Comparison of ENCODE assay signal across 10 mouse cellular contexts in genomic region chr11:119285791-119286527, GRCm38 (mm10). TPM values are rescaled to one million over a fixed set of nuclear protein-coding genes. Genes with fewer than 3 reads are reported as not detected.
DNase-seq lines count a peak whose midpoint lies in the region; ATAC-seq and TF ChIP-seq lines count a peak whose summit lies in the region.
"Had no signal": no experiment of that assay in that cellular context is flagged by ENCODE, and none has a peak within 500 bp of the region (broad histone marks: within the 10 kb centered on the region; RNA-seq: fewer than 3 reads in every experiment).

No protein-coding gene starts in this region.

- no peak overlapping the region; the same call in 1 of the 2 replicates for H3K9ac ChIP-seq in lung, embryonic 16.5 days (ENCODE audit: low read length)
- H3K9ac ChIP-seq: forebrain, embryonic 12.5 days had no signal

- TF ChIP-seq POLR2A in cerebellum, adult 2 months (IDR thresholded peaks at IDR 0.05; ENCODE audit: borderline replicate concordance, insufficient read depth, low read length): no peak

- no peak overlapping the region for H3K4me2 ChIP-seq in lung, embryonic 16.5 days (ENCODE audit: low read depth, low read length)
- H3K4me2 ChIP-seq: forebrain, embryonic 12.5 days had no signal

- WGBS in cerebellum, adult 2 months: 42% methylated on average over 9 of the region's 9 CpGs
- 43% methylated on average over 9 of the region's 9 CpGs for WGBS in lung, embryonic 16.5 days

- no peak overlapping the region for H3K4me3 ChIP-seq in cerebellum, adult 2 months (replicated peaks; ENCODE audit: insufficient read depth, low read depth, low read length)
- no peak overlapping the region for H3K4me3 ChIP-seq in lung, embryonic 16.5 days (ENCODE audit: low read length)
- H3K4me3 ChIP-seq: forebrain, embryonic 12.5 days had no signal

- no peaks in the 10 kb centered on the region for H3K9me3 ChIP-seq in lung, embryonic 16.5 days (ENCODE audit: control insufficient read depth, low read length)
- H3K9me3 ChIP-seq: forebrain, embryonic 12.5 days had no signal

- intact Hi-C loops in left cerebral cortex, postnatal 36 days (cut with DNase I): no loop called here

- no peaks in the 10 kb centered on the region for H3K27me3 ChIP-seq in cerebellum, adult 2 months (ENCODE audit: control insufficient read depth, insufficient read depth, low read length)
- H3K27me3 ChIP-seq in lung, embryonic 16.5 days (ENCODE audit: control insufficient read depth, insufficient read depth, low read depth, low read length): no peaks in the 10 kb centered on the region
- H3K27me3 ChIP-seq: forebrain, embryonic 12.5 days had no signal

- peak; percentile 50 for DNase-seq in cerebellum, adult 2 months
- DNase-seq in cerebellum, adult 8-10 months: no peak
- peak; percentile 45 for DNase-seq in kidney, adult 11 months
- DNase-seq in kidney, adult 9 months: no peak
- no peak for DNase-seq in left cerebral cortex, postnatal 36 days (ENCODE audit: low spot score in 2 of 2)
- DNase-seq in urinary bladder, postnatal 4 days (ENCODE audit: low spot score in 2 of 2): no peak

- no peak for TF ChIP-seq CTCF in cerebellum, adult 2 months (IDR thresholded peaks at IDR 0.05; ENCODE audit: borderline replicate concordance, insufficient read depth, low read depth, low read length)

- no peak overlapping the region for H3K27ac ChIP-seq in cerebellum, adult 2 months (ENCODE audit: insufficient read depth, low read length)
- H3K27ac ChIP-seq in lung, embryonic 16.5 days (ENCODE audit: low read length): peak overlapping the region; percentile 29; the same call in 1 of the 2 replicates
- H3K27ac ChIP-seq: forebrain, embryonic 12.5 days had no signal

- peaks cover 38% of the 10 kb centered on the region for H3K36me3 ChIP-seq in lung, embryonic 16.5 days (ENCODE audit: control insufficient read depth, insufficient read depth, low read length)

- ATAC-seq in granulocyte monocyte progenitor cell, adult 5-6 weeks (replicated peaks; ENCODE audit: poor library complexity, severe bottlenecking): 0 out of 2 replicates have a peak, but pooled peaks have one; percentile 10
- peak; percentile 79 for ATAC-seq in lung, embryonic 16.5 days (ENCODE audit: low read depth)
- ATAC-seq: CD4-positive, CD25-positive, alpha-beta regulatory T cell, adult 4 months had no signal

- H3K4me1 ChIP-seq in cerebellum, adult 2 months (ENCODE audit: control insufficient read depth, insufficient read depth, low read length): peaks cover 3% of the 10 kb centered on the region; the same call in 1 of the 2 replicates
- peaks cover 8% of the 10 kb centered on the region for H3K4me1 ChIP-seq in lung, embryonic 16.5 days (replicated peaks; ENCODE audit: control insufficient read depth, insufficient read depth, low read length)
- H3K4me1 ChIP-seq: forebrain, embryonic 12.5 days had no signal

RNA-seq across cellular contexts. Expression of gene Eif4a3, which starts 13.9 kb away (rescaled TPM):
- 120 and 133 TPM in 2 replicates for polyA plus RNA-seq in cerebellum, adult 2 months (2012; rRNA removed)
- 280 and 311 TPM in 2 replicates for total RNA-seq in granulocyte monocyte progenitor cell, adult 5-6 weeks (2014; fragmentation: Nextera tagmentation)
- 188 and 228 TPM in 2 replicates for total RNA-seq in granulocyte monocyte progenitor cell, adult 5-6 weeks (2017)
- 330 and 339 TPM in 2 replicates for polyA plus RNA-seq in lung, embryonic 16.5 days (2015; fragmentation: Nextera tagmentation; extraction: Ambion mirVana)
- total RNA-seq in left cerebral cortex, postnatal 36 days (2021): 10 to 100 TPM; 74.7 to 78.6 TPM

RNA-seq across cellular contexts. Expression of gene Gaa, which starts 18.3 kb away (rescaled TPM):
- polyA plus RNA-seq in cerebellum, adult 2 months (2012; rRNA removed): 233 and 246 TPM in 2 replicates
- total RNA-seq in granulocyte monocyte progenitor cell, adult 5-6 weeks (2014; fragmentation: Nextera tagmentation): 35.8 and 47.2 TPM in 2 replicates
- 27.4 and 31.6 TPM in 2 replicates for total RNA-seq in granulocyte monocyte progenitor cell, adult 5-6 weeks (2017)
- polyA plus RNA-seq in lung, embryonic 16.5 days (2015; fragmentation: Nextera tagmentation; extraction: Ambion mirVana): 77.7 and 78.1 TPM in 2 replicates
- 100 to 1,000 TPM; 220 to 253 TPM for total RNA-seq in left cerebral cortex, postnatal 36 days (2021)

RNA-seq across cellular contexts. Expression of gene Card14, which starts 21.6 kb away (rescaled TPM):
- polyA plus RNA-seq in cerebellum, adult 2 months (2012; rRNA removed): 0.18 and 0.43 TPM in 2 replicates
- total RNA-seq in granulocyte monocyte progenitor cell, adult 5-6 weeks (2014; fragmentation: Nextera tagmentation): not detected in 2 replicates
- total RNA-seq in granulocyte monocyte progenitor cell, adult 5-6 weeks (2017): not detected in 2 replicates
- polyA plus RNA-seq in lung, embryonic 16.5 days (2015; fragmentation: Nextera tagmentation; extraction: Ambion mirVana): 0.05 TPM in 1 of 2 replicates, not detected in the other
- total RNA-seq in left cerebral cortex, postnatal 36 days (2021): under 1 TPM; 0.07 to 0.14 TPM
- polyA plus RNA-seq: CD4-positive, CD25-positive, alpha-beta regulatory T cell, adult 4 months had no signal

RNA-seq across cellular contexts. Expression of gene Ccdc40, which starts 57.6 kb away (rescaled TPM):
- polyA plus RNA-seq in cerebellum, adult 2 months (2012; rRNA removed): 1.9 and 2.4 TPM in 2 replicates
- 7.3 and 12.0 TPM in 2 replicates for total RNA-seq in granulocyte monocyte progenitor cell, adult 5-6 weeks (2014; fragmentation: Nextera tagmentation)
- total RNA-seq in granulocyte monocyte progenitor cell, adult 5-6 weeks (2017): 9.0 and 11.8 TPM in 2 replicates
- polyA plus RNA-seq in lung, embryonic 16.5 days (2015; fragmentation: Nextera tagmentation; extraction: Ambion mirVana): 6.3 and 9.2 TPM in 2 replicates
- 1 to 10 TPM; 1.1 to 1.3 TPM for total RNA-seq in left cerebral cortex, postnatal 36 days (2021)

RNA-seq across cellular contexts. Expression of gene Tbc1d16, which starts 57.7 kb away (rescaled TPM):
- 32.5 and 37.8 TPM in 2 replicates for polyA plus RNA-seq in cerebellum, adult 2 months (2012; rRNA removed)
- total RNA-seq in granulocyte monocyte progenitor cell, adult 5-6 weeks (2014; fragmentation: Nextera tagmentation): 3.3 and 8.6 TPM in 2 replicates
- total RNA-seq in granulocyte monocyte progenitor cell, adult 5-6 weeks (2017): 2.1 and 3.0 TPM in 2 replicates
- 19.4 and 20.0 TPM in 2 replicates for polyA plus RNA-seq in lung, embryonic 16.5 days (2015; fragmentation: Nextera tagmentation; extraction: Ambion mirVana)
- 10 to 100 TPM; 30.5 to 36.2 TPM for total RNA-seq in left cerebral cortex, postnatal 36 days (2021)

Comparison
In these comparisons a context has a peak if more than half of its experiments do, and no peak if none do; other contexts are left out.
1. DNase-seq: peak in cerebellum, adult 2 months (2 of 2) and kidney, adult 11 months (single experiment); none in cerebellum, adult 8-10 months (single experiment), kidney, adult 9 months (single experiment), left cerebral cortex, postnatal 36 days (0 of 2) and urinary bladder, postnatal 4 days (0 of 2).
2. RNA of gene Gaa, which starts 18.3 kb away (total RNA-seq): 220 to 253 TPM in left cerebral cortex, postnatal 36 days; 27.4 to 47.2 TPM in granulocyte monocyte progenitor cell, adult 5-6 weeks; every median in the first group is over 4 times any median in the second.